Mouse (Mus musculus) cortical plate, adult 2 months (tissue): ENCODE data around the gene Srp54c.

Experiments used
- CTCF ChIP-seq: fragments of 200-500 bp; IDR thresholded peaks from 2 replicates; pipeline ENCODE4 v1.5.1; 2011; ENCODE audit warnings: mild to moderate bottlenecking, control low read depth, low read length; ENCODE audit not compliant: insufficient read depth; ENCODE audit errors: extremely low read depth
- POLR2A ChIP-seq: fragments of 200-500 bp; IDR thresholded peaks from 2 replicates; pipeline ENCODE4 v1.6.1; 2011; ENCODE audit warnings: mild to moderate bottlenecking, low read length, control low read depth; ENCODE audit not compliant: insufficient read depth; ENCODE audit errors: extremely low read depth

GRCm38 (mm10) chr12:55300820-55301351, 70.9 kb downstream of the Srp54c start:
- no peak for TF ChIP-seq POLR2A
- TF ChIP-seq CTCF: no peak
